Mouse (Mus musculus) ES-E14 (cell line): ENCODE data around the gene Epha4.

Experiments
- CHD2 ChIP-seq: IDR thresholded peaks from 2 replicates; pipeline ENCODE4 v1.6.1; 2014; ENCODE audit warnings: mild to moderate bottlenecking, low read depth, low read length, inconsistent platforms
- HCFC1 ChIP-seq: IDR thresholded peaks from 2 replicates; pipeline ENCODE4 v1.6.1; 2012; ENCODE audit warnings: low read length, inconsistent platforms, borderline replicate concordance; ENCODE audit not compliant: insufficient read depth
- MAFK ChIP-seq: IDR thresholded peaks from 2 replicates; pipeline ENCODE4 v1.6.1; 2014; ENCODE audit warnings: mild to moderate bottlenecking, low read depth, low read length, inconsistent platforms; ENCODE audit not compliant: insufficient read depth
- ZNF384 ChIP-seq: IDR thresholded peaks from 2 replicates; pipeline ENCODE4 v1.6.1; 2012; ENCODE audit warnings: low read depth, low read length, inconsistent platforms

DNA sequence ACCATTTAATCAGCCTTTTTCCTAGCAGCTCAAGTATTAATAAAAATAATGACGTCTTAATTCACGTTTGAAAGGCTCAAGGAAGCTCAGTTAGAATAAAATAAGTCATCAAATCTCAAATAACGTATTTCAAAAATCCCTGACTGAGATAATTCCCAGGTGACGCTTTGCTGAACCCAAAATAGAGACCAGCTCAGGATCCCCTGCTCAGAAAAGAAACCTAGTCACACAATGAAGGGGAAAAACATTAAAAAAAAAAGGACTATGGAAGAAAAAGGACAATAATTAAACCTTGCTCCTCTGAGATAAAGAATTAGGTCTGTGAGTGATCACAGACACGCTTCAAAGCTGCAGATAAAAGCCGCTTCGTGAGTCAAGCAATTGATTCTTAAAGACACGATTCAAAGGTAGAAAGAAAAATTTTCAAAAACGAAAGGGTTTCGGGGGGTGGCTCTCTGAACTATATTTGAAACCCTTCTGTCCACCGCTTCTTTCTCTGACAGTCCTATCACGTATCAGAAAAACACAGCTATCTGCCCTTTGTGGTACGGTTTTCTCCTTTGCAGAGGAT is 13.4 kb downstream of the Epha4 start:
- TF ChIP-seq MAFK (no peak), CHD2 (no peak), ZNF384 (no peak), HCFC1 (no peak)
